Mouse (Mus musculus) hematopoietic multipotent progenitor cell, adult 10-12 weeks (in vitro differentiated cells): Measurements from ENCODE around the gene Palm2. TPM values are rescaled to one million over a fixed set of nuclear protein-coding genes. Genes with fewer than 3 reads are reported as not detected.

Experiments used
- polyA plus RNA-seq: library from polyadenylated mRNA; stranded (reverse); fragments of >175 nt; gene quantifications from 2 replicates; pipeline ENCODE4 v1.2.3, GENCODE M21; 2012; ENCODE audit warnings: low replicate concordance

Palm2 gene
- polyA plus RNA-seq, result not detected in 2 replicates

GRCm38 (mm10) chr4:57433941-57434704 lies at the start of gene Palm2:
Palm2 (plus strand) TSS chr4:57434247.

DNA sequence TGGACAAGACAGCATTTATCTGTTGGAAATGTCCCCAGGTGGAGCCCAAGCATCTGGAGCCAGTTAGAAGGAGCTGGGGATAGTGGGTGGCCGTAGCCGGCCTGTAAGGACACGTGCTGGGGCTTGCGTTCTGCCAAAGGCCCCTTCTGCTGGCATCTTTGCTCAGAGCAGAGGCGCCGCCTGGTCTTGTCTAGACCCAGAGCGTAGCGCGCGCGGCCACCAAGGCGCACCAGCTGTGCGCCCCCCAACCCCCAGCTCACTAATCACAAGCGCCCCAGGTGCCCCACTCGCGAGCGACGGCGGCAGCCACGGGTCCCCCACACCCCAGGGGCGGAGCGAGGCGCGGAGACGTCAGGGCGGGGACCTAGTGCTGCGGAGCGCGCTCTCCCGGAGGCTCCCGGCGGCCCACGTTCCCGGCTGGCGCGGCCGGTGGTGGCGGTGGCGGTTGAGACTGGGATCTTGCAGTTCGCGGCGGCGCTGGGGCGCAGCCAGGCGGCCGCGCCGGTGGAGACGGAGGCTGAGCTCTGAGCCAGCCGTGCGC lies 133.7 kb downstream of the Palm2 start, which contains the start of gene Pakap:
Pakap (plus strand) TSS at position 514 of the 541 bp plus-strand sequence.

GRCm38 (mm10) chr4:57717354-57717753 lies 283.3 kb downstream of the Palm2 start, which contains the start of gene Akap2:
Akap2 (plus strand) TSS chr4:57717657.

Other genes starting within 250 kb of the Palm2 start
- gene Ptpn3, start 132.4 kb upstream of the Palm2 start, polyA plus RNA-seq, result 2.7 and 5.4 TPM in 2 replicates
- not detected in 2 replicates for gene Pakap, start 133.9 kb downstream of the Palm2 start, polyA plus RNA-seq